Mouse (Mus musculus): ENCODE results near the gene Eya2. TPM values are rescaled to one million over a fixed set of nuclear protein-coding genes. Genes with fewer than 3 reads are reported as not detected.

The Eya2 gene
- polyA plus RNA-seq, 1 experiment from 2014 or later, result 3.5 TPM

GRCm38 (mm10) chr2:165758534-165758933 lies 163.7 kb downstream of the Eya2 start:
- ATAC-seq, result peak; percentile 50; the same call in 1 of the 2 replicates

GRCm38 (mm10) chr2:165759421-165759985 lies 164.7 kb downstream of the Eya2 start:
- no peak overlapping the region for H3K4me3 ChIP-seq (replicated peaks; ENCODE audit: low read length)
- no peaks in the 10 kb centered on the region for H3K9me3 ChIP-seq (ENCODE audit: control insufficient read depth, low read length)
- no peak for ATAC-seq
- WGBS, result 87% methylated on average over 13 of the region's 13 CpGs
- no peaks in the 10 kb centered on the region for H3K4me1 ChIP-seq (replicated peaks; ENCODE audit: control insufficient read depth, insufficient read depth, low read length)
- H3K4me2 ChIP-seq (ENCODE audit: low read length), result no peak overlapping the region
- no peak overlapping the region for H3K27ac ChIP-seq (ENCODE audit: low read length)
- no peaks in the 10 kb centered on the region for H3K27me3 ChIP-seq (replicated peaks; ENCODE audit: control insufficient read depth, insufficient read depth, low read length)
- H3K36me3 ChIP-seq (ENCODE audit: control insufficient read depth, insufficient read depth), result no peaks in the 10 kb centered on the region
- no peak overlapping the region for H3K9ac ChIP-seq (replicated peaks; ENCODE audit: low read depth, low read length)

More at GRCm38 (mm10) chr2:165758534-165758933, 163.7 kb downstream of the Eya2 start:
- Histone ChIP-seq H3K4me2 (ENCODE audit: low read length) (no peak overlapping the region), H3K4me1 (replicated peaks; ENCODE audit: control insufficient read depth, insufficient read depth, low read length) (no peaks in the 10 kb centered on the region), H3K27ac (ENCODE audit: low read length) (no peak overlapping the region), H3K9ac (replicated peaks; ENCODE audit: low read depth, low read length) (no peak overlapping the region), H3K9me3 (ENCODE audit: control insufficient read depth, low read length) (no peaks in the 10 kb centered on the region), H3K27me3 (replicated peaks; ENCODE audit: control insufficient read depth, insufficient read depth, low read length) (no peaks in the 10 kb centered on the region), H3K36me3 (ENCODE audit: control insufficient read depth, insufficient read depth) (no peaks in the 10 kb centered on the region), H3K4me3 (replicated peaks; ENCODE audit: low read length) (no peak overlapping the region)
- WGBS, result 10% methylated on average over 5 of the region's 5 CpGs

GRCm38 (mm10) chr2:165768805-165769358 lies 174.1 kb downstream of the Eya2 start:
- Histone ChIP-seq H3K9ac (replicated peaks; ENCODE audit: low read depth, low read length) (no peak overlapping the region), H3K27ac (ENCODE audit: low read length) (no peak overlapping the region), H3K4me2 (ENCODE audit: low read length) (no peak overlapping the region), H3K36me3 (ENCODE audit: control insufficient read depth, insufficient read depth) (no peaks in the 10 kb centered on the region), H3K27me3 (replicated peaks; ENCODE audit: control insufficient read depth, insufficient read depth, low read length) (no peaks in the 10 kb centered on the region), H3K4me1 (replicated peaks; ENCODE audit: control insufficient read depth, insufficient read depth, low read length) (peaks cover 9% of the 10 kb centered on the region), H3K4me3 (replicated peaks; ENCODE audit: low read length) (no peak overlapping the region), H3K9me3 (ENCODE audit: control insufficient read depth, low read length) (no peaks in the 10 kb centered on the region)
- ATAC-seq, result no peak
- WGBS, result 34% methylated on average over 11 of the region's 11 CpGs

DNA sequence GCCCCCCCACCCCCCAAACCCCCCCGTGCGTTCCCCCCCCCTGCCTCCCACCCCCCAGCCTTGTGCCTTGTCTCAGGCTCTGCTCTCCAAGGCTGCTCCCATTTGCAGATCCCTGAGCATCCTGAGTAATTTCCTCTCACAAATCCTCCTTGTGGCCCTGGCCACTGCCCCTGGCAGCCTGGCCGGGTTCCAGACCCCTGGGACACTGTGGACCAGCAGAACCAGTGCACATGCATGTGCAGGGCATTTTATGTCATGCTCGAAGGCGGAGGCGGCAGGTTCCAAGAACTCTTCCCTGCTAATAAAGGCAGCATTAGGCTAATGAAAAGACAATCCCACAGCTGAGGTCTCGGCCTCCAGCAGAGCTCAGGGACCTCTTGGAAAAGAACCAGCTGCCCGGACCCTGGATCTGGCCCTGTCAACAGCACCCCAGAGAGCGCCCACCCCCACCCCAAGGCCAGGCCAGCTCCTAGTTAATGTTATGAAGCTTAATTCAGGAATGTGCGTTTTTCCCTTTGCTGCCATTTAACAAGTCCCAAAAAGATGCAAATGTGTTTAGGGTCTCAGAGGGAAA lies 174.6 kb downstream of the Eya2 start:
- H3K4me3 ChIP-seq (replicated peaks; ENCODE audit: low read length), result no peak overlapping the region
- H3K36me3 ChIP-seq (ENCODE audit: control insufficient read depth, insufficient read depth), result no peaks in the 10 kb centered on the region
- peak; percentile 31; the same call in 1 of the 2 replicates for ATAC-seq
- peaks cover 9% of the 10 kb centered on the region for H3K4me1 ChIP-seq (replicated peaks; ENCODE audit: control insufficient read depth, insufficient read depth, low read length)
- H3K9ac ChIP-seq (replicated peaks; ENCODE audit: low read depth, low read length), result no peak overlapping the region
- no peaks in the 10 kb centered on the region for H3K27me3 ChIP-seq (replicated peaks; ENCODE audit: control insufficient read depth, insufficient read depth, low read length)
- no peak overlapping the region for H3K4me2 ChIP-seq (ENCODE audit: low read length)
- H3K9me3 ChIP-seq (ENCODE audit: control insufficient read depth, low read length), result no peaks in the 10 kb centered on the region
- WGBS, result 31% methylated on average over 10 of the region's 10 CpGs
- H3K27ac ChIP-seq (ENCODE audit: low read length), result no peak overlapping the region

- H3K4me2 ChIP-seq (ENCODE audit: low read length), result no peak overlapping the region
- H3K9me3 ChIP-seq (ENCODE audit: control insufficient read depth, low read length), result no peaks in the 10 kb centered on the region
- ATAC-seq, result peak; percentile 73
- H3K27me3 ChIP-seq (replicated peaks; ENCODE audit: control insufficient read depth, insufficient read depth, low read length), result no peaks in the 10 kb centered on the region
- no peak overlapping the region for H3K4me3 ChIP-seq (replicated peaks; ENCODE audit: low read length)
- peaks cover 5% of the 10 kb centered on the region; the same call in 1 of the 2 replicates for H3K4me1 ChIP-seq (replicated peaks; ENCODE audit: control insufficient read depth, insufficient read depth, low read length)
- no peak overlapping the region for H3K9ac ChIP-seq (replicated peaks; ENCODE audit: low read depth, low read length)
- 21% methylated on average over 6 of the region's 6 CpGs for WGBS
- H3K27ac ChIP-seq (ENCODE audit: low read length), result peak overlapping the region; percentile 37; the same call in 1 of the 2 replicates
- H3K36me3 ChIP-seq (ENCODE audit: control insufficient read depth, insufficient read depth), result no peaks in the 10 kb centered on the region
Measured at GRCm38 (mm10) chr2:165778927-165779326, 184.1 kb downstream of the Eya2 start.

DNA sequence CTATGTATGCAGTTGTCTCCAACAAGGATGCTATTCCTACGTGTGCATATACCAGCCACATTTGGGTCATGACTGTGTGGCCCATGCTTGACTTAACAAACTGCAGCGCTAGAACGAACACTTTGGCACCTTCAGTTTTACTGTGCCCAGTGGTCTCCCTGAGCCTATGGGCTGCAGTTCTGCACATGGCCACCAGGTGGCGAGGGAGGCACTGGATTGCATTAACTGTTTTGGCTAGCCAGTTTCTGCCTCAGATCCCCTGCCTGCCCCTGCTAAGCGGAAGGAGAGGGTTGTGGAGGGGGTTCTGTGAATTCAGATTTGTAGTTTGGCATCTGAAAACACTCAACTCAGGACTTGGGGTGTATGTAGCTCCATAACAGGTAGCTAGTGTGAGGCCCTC lies 187.5 kb downstream of the Eya2 start:
- H3K9me3 ChIP-seq (ENCODE audit: control insufficient read depth, low read length), result no peaks in the 10 kb centered on the region
- H3K27ac ChIP-seq (ENCODE audit: low read length), result no peak overlapping the region
- H3K27me3 ChIP-seq (replicated peaks; ENCODE audit: control insufficient read depth, insufficient read depth, low read length), result no peaks in the 10 kb centered on the region
- no peak; the same call in 1 of the 2 replicates for ATAC-seq
- H3K36me3 ChIP-seq (ENCODE audit: control insufficient read depth, insufficient read depth), result peaks cover 15% of the 10 kb centered on the region
- no peak overlapping the region for H3K9ac ChIP-seq (replicated peaks; ENCODE audit: low read depth, low read length)
- WGBS, result 30% methylated on average over 5 of the region's 5 CpGs
- no peak overlapping the region for H3K4me2 ChIP-seq (ENCODE audit: low read length)
- no peak overlapping the region for H3K4me3 ChIP-seq (replicated peaks; ENCODE audit: low read length)
- peaks cover 5% of the 10 kb centered on the region; the same call in 1 of the 2 replicates for H3K4me1 ChIP-seq (replicated peaks; ENCODE audit: control insufficient read depth, insufficient read depth, low read length)

GRCm38 (mm10) chr2:165785312-165786036 lies 190.6 kb downstream of the Eya2 start:
- H3K27ac ChIP-seq (ENCODE audit: low read length), result no peak overlapping the region
- 89% methylated on average over 20 of the region's 20 CpGs for WGBS
- ATAC-seq, result no peak
- no peak overlapping the region for H3K9ac ChIP-seq (replicated peaks; ENCODE audit: low read depth, low read length)
- peaks cover 6% of the 10 kb centered on the region; the same call in 1 of the 2 replicates for H3K4me1 ChIP-seq (replicated peaks; ENCODE audit: control insufficient read depth, insufficient read depth, low read length)
- peaks cover 24% of the 10 kb centered on the region for H3K36me3 ChIP-seq (ENCODE audit: control insufficient read depth, insufficient read depth)
- H3K27me3 ChIP-seq (replicated peaks; ENCODE audit: control insufficient read depth, insufficient read depth, low read length), result no peaks in the 10 kb centered on the region
- no peak overlapping the region for H3K4me3 ChIP-seq (replicated peaks; ENCODE audit: low read length)
- no peaks in the 10 kb centered on the region for H3K9me3 ChIP-seq (ENCODE audit: control insufficient read depth, low read length)
- no peak overlapping the region for H3K4me2 ChIP-seq (ENCODE audit: low read length)

DNA sequence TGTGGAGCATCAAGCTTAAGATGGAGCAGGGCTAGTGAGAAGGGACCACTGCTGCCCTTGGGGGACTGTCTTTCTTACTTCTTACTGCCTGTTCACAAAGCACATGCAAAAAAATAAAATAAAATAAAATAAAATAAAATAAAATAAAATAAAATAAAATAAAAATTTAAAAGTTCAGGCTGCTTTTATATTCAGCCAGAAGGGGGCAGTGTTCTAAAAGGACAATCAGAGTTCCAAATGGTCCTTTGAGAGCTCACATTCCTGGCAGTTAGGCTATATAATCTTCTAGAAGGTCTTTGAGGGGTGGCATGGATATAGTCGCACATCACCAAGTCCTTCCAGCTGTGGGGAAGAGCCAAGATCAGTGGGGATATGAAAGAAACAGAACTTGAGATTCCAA lies 191.6 kb downstream of the Eya2 start:
- no peak for ATAC-seq
- H3K27ac ChIP-seq (ENCODE audit: low read length), result no peak overlapping the region
- peaks cover 26% of the 10 kb centered on the region for H3K36me3 ChIP-seq (ENCODE audit: control insufficient read depth, insufficient read depth)

DNA sequence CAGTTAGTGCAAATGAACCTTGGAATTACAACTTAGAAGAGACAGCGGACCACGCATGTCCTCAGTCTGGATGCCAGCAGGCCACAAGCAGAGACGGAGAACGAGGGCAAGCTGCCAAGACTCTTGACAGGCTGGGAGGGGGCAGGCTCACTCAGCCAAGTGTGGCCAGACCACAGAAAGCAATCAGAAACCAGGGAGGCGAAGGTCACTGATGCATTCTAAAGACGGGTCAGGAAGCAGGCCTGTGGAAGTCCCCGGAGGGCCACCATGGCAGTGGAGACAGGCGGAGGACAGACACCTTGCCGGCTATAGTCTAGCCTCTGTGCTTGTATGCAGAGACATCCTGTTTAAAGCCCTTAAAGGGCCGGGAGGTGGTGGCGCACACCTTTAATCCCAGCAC lies 193.2 kb downstream of the Eya2 start:
- Histone ChIP-seq H3K4me1 (replicated peaks; ENCODE audit: control insufficient read depth, insufficient read depth, low read length) (peaks cover 10% of the 10 kb centered on the region), H3K9ac (replicated peaks; ENCODE audit: low read depth, low read length) (no peak overlapping the region), H3K4me2 (ENCODE audit: low read length) (no peak overlapping the region), H3K9me3 (ENCODE audit: control insufficient read depth, low read length) (no peaks in the 10 kb centered on the region), H3K27ac (ENCODE audit: low read length) (no peak overlapping the region), H3K27me3 (replicated peaks; ENCODE audit: control insufficient read depth, insufficient read depth, low read length) (no peaks in the 10 kb centered on the region), H3K4me3 (replicated peaks; ENCODE audit: low read length) (no peak overlapping the region), H3K36me3 (ENCODE audit: control insufficient read depth, insufficient read depth) (peaks cover 33% of the 10 kb centered on the region)
- ATAC-seq, result peak; percentile 42; the same call in 1 of the 2 replicates
- 53% methylated on average over 11 of the region's 11 CpGs for WGBS

More for the DNA sequence above, 191.6 kb downstream of the Eya2 start:
- no peak overlapping the region for H3K4me3 ChIP-seq (replicated peaks; ENCODE audit: low read length)
- H3K9ac ChIP-seq (replicated peaks; ENCODE audit: low read depth, low read length), result no peak overlapping the region
- no peaks in the 10 kb centered on the region for H3K27me3 ChIP-seq (replicated peaks; ENCODE audit: control insufficient read depth, insufficient read depth, low read length)
- no peak overlapping the region for H3K4me2 ChIP-seq (ENCODE audit: low read length)
- WGBS, result 79% methylated on average over 1 of the region's 1 CpGs
- peaks cover 10% of the 10 kb centered on the region for H3K4me1 ChIP-seq (replicated peaks; ENCODE audit: control insufficient read depth, insufficient read depth, low read length)
- no peaks in the 10 kb centered on the region for H3K9me3 ChIP-seq (ENCODE audit: control insufficient read depth, low read length)
